Mouse (Mus musculus): ENCODE results near the gene Mast4.

DNA sequence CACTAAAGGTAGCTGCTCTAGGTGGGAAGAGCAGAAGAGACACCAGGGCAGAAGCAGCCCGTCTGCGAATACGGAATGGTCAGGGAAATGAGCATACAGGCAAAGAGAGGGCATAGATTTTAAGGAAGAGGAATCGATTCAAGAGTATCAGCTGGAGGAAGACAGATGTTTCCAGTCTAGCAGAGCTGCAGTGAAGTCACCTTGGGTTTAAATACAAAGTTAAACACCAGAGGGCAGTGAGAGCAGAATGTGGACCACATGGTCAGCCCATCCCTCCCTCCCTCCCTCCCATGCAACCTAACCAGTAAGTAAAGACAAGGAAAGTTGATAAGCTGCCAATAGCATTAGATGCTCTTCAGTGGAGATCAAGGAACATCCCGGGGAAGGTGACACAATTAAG, 138.0 kb downstream of the Mast4 start:
- TF ChIP-seq CTCF (IDR thresholded peaks at IDR 0.05; ENCODE audit: low read depth, low read length) (no peak), POLR2A (IDR thresholded peaks at IDR 0.05; ENCODE audit: extremely low read depth, insufficient read depth, low read length) (no peak)
